Mouse (Mus musculus): ENCODE data around the gene Zc3h12d.

- TF ChIP-seq GATA1 (IDR thresholded peaks at IDR 0.05; ENCODE audit: borderline replicate concordance, low read length), result no peak
- TF ChIP-seq FLI1 (IDR thresholded peaks at IDR 0.05; ENCODE audit: low read length), result no peak
These were observed 37.5 kb downstream of the Zc3h12d start for GRCm38 (mm10) chr10:7869746-7870145.

All from megakaryocyte, embryonic 14.5 days (primary cell).